Mouse (Mus musculus) lung, postnatal 0 days (tissue): ENCODE results near the gene Tubg1. TPM values are rescaled to one million over a fixed set of nuclear protein-coding genes. Genes with fewer than 3 reads are reported as not detected.
A peak's percentile ranks its signal among the peaks of the same experiment; 100 is the strongest.

Source experiments
- ATAC-seq: fragments of 200-750 bp; cut with Nextera tagmentation; 2 replicates; pipeline ENCODE4 v1.8.0; 2017; ENCODE audit warnings: moderate library complexity
- DNase-seq: peaks from one replicate; pipeline ENCODE4 v3.0.0-alpha.2; 2016; ENCODE audit warnings: low spot score
- H3K27ac ChIP-seq: fragments of 300-500 bp; sonication (generic); 2 replicates; pipeline ENCODE4 v1.5.1; 2014; ENCODE audit warnings: antibody characterized with exemption, mild to moderate bottlenecking, low read length, mixed read lengths
- H3K27me3 ChIP-seq: fragments of 300-500 bp; sonication (generic); replicated peaks from 2 replicates; pipeline ENCODE4 v1.6.1; 2014; ENCODE audit warnings: low read length, mixed read lengths; ENCODE audit not compliant: insufficient read depth
- H3K36me3 ChIP-seq: fragments of 300-500 bp; sonication (generic); 2 replicates; pipeline ENCODE4 v1.6.1; 2014; ENCODE audit warnings: low read length, mixed read lengths; ENCODE audit not compliant: insufficient read depth
- H3K4me1 ChIP-seq: fragments of 300-500 bp; sonication (generic); 2 replicates; pipeline ENCODE4 v1.6.1; 2014; ENCODE audit warnings: antibody characterized with exemption, low read depth, low read length, mixed read lengths; ENCODE audit not compliant: insufficient read depth
- H3K4me2 ChIP-seq: fragments of 300-500 bp; sonication (generic); replicated peaks from 2 replicates; pipeline ENCODE4 v1.6.1; 2014; ENCODE audit warnings: low read depth, mild to moderate bottlenecking, low read length, moderate library complexity, mixed read lengths
- H3K4me3 ChIP-seq: fragments of 300-500 bp; sonication (generic); 2 replicates; pipeline ENCODE4 v1.5.1; 2014; ENCODE audit warnings: low read depth, low read length
- H3K9ac ChIP-seq: fragments of 300-500 bp; sonication (generic); replicated peaks from 2 replicates; pipeline ENCODE4 v1.6.1; 2014; ENCODE audit warnings: low read depth, mild to moderate bottlenecking
- H3K9me3 ChIP-seq: fragments of 300-500 bp; sonication (generic); 2 replicates; pipeline ENCODE4 v1.6.1; 2016; ENCODE audit warnings: low read length, mixed read lengths
- CTCF ChIP-seq: IDR thresholded peaks from 2 replicates; pipeline ENCODE4 v1.5.1; 2016; ENCODE audit warnings: antibody characterized with exemption, mild to moderate bottlenecking
- EP300 ChIP-seq: IDR thresholded peaks from 2 replicates; pipeline ENCODE4 v1.6.1; 2016; ENCODE audit warnings: antibody characterized with exemption, mild to moderate bottlenecking, control low read depth
- WGBS: fragments of 180-500 bp; shearing (Covaris S2); extraction: QIAGEN DNeasy Blood & Tissue Kit; methylation state at CpG from one replicate; pipeline ENCODE4 v1.1.7; 2014; 5-methylcytosine and 5-hydroxymethylcytosine counted together
- polyA plus RNA-seq: library from polyadenylated mRNA; unstranded; fragments of >200 nt; fragmentation: Nextera tagmentation; extraction: Ambion mirVana; gene quantifications from 2 replicates; pipeline ENCODE4 v1.2.1, GENCODE M21; 2015

Gene Tubg1
- 25.8 TPM in 2 replicates for polyA plus RNA-seq

GRCm38 (mm10) chr11:101119761-101120544 lies at the start of gene Tubg1, which contains the start of gene Retreg3:
Gene Tubg1, plus strand, starts transcription at chr11:101119938.
Gene Retreg3, minus strand, starts transcription at chr11:101119893.
- Histone ChIP-seq H3K4me2 (peak within 1 kb of the TSS; percentile 87), H3K4me1 (peaks cover 16% of the 10 kb centered on the region; the same call in 1 of the 2 replicates), H3K27me3 (no peaks in the 10 kb centered on the region), H3K9ac (peak within 1 kb of the TSS; percentile 88), H3K9me3 (no peaks in the 10 kb centered on the region), H3K27ac (peak within 1 kb of the TSS; percentile 89), H3K36me3 (no peaks in the 10 kb centered on the region), H3K4me3 (peak within 1 kb of the TSS; percentile 80)
- DNase-seq (peak; percentile 100), ATAC-seq (peak; percentile 96)
- WGBS: 2% methylated on average over 61 of the region's 61 CpGs
- TF ChIP-seq EP300: no peak
- TF ChIP-seq CTCF: no peak

GRCm38 (mm10) chr11:101070189-101070527 lies 49.6 kb upstream of the Tubg1 start:
- peak; percentile 42 for DNase-seq
- H3K36me3 ChIP-seq: no peaks in the 10 kb centered on the region
- no peaks in the 10 kb centered on the region for H3K9me3 ChIP-seq
- peak; percentile 67 for ATAC-seq
- no peak overlapping the region for H3K27ac ChIP-seq
- peak overlapping the region; percentile 56 for H3K9ac ChIP-seq
- no peaks in the 10 kb centered on the region for H3K27me3 ChIP-seq
- TF ChIP-seq EP300: no peak
- no peak for TF ChIP-seq CTCF
- peak overlapping the region; percentile 61 for H3K4me3 ChIP-seq
- under 1% methylated on average over 23 of the region's 36 CpGs for WGBS
- H3K4me2 ChIP-seq: peak overlapping the region; percentile 99
- H3K4me1 ChIP-seq: 0 out of 2 replicates have a peak, but pooled peaks cover 3% of the 10 kb centered on the region

DNA sequence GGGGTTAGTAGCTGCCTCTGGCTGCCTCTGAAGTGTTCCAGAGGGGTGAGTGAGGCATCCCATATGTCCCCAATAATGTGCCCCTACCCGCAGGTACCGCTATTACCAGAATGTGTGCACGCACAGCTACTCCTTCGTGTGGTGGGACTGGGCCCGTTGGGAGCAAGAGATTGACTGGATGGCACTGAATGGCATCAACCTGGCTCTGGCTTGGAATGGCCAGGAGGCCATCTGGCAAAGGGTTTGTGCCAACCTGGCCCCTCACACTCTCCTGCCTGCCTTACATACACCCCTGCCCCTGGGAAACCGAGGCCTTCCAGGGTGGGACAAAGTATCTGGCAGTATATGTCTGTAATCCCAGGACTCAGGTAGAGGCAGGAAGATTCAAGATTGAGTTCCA lies 48.8 kb upstream of the Tubg1 start:
- TF ChIP-seq CTCF (no peak), EP300 (no peak)
- H3K9ac ChIP-seq: no peak overlapping the region
- H3K9me3 ChIP-seq: no peaks in the 10 kb centered on the region
- H3K36me3 ChIP-seq: no peaks in the 10 kb centered on the region
- H3K4me3 ChIP-seq: no peak overlapping the region
- no peaks in the 10 kb centered on the region for H3K27me3 ChIP-seq
- 0 out of 2 replicates have a peak, but pooled peaks cover 3% of the 10 kb centered on the region for H3K4me1 ChIP-seq
- no peak overlapping the region for H3K27ac ChIP-seq
- DNase-seq: no peak
- WGBS: 72% methylated on average over 6 of the region's 6 CpGs
- no peak overlapping the region for H3K4me2 ChIP-seq
- ATAC-seq: no peak

- no peak for TF ChIP-seq CTCF
- TF ChIP-seq EP300: no peak
- no peak overlapping the region for H3K9ac ChIP-seq
- H3K36me3 ChIP-seq: no peaks in the 10 kb centered on the region
- ATAC-seq (no peak), DNase-seq (no peak)
- H3K27me3 ChIP-seq: no peaks in the 10 kb centered on the region
- WGBS: 66% methylated on average over 14 of the region's 14 CpGs
- no peak overlapping the region for H3K4me2 ChIP-seq
- 0 out of 2 replicates have a peak, but pooled peaks cover 3% of the 10 kb centered on the region for H3K4me1 ChIP-seq
- H3K4me3 ChIP-seq: no peak overlapping the region
- no peak overlapping the region for H3K27ac ChIP-seq
- no peaks in the 10 kb centered on the region for H3K9me3 ChIP-seq
Measured at GRCm38 (mm10) chr11:101071810-101072428, 47.8 kb upstream of the Tubg1 start.

DNA sequence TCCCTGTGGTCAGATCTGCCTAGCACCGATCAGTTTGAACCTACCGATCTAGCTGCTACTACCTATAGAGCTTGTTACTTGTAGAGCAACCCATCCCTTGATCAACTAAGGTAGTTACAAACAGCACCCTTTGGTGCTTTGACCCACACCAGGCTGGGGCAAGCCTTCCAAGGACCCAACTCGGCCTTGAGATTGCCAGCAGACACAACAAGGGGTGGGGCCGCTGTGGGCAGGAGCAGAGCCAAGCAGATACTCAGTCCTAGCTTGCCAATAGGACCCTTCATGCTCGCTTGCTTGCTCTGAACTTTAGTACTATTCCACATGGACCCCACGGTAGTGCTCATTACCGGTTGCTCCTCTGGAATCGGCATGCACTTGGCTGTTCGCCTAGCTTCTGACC lies 41.6 kb upstream of the Tubg1 start, which contains the start of gene Hsd17b1:
Hsd17b1 (plus strand) TSS at position 291 of the 400 bp plus-strand sequence.
- Histone ChIP-seq H3K4me2 (no peak within 1 kb of the TSS), H3K36me3 (no peaks in the 10 kb centered on the region), H3K4me3 (no peak within 1 kb of the TSS), H3K4me1 (peaks cover 3% of the 10 kb centered on the region), H3K9ac (no peak within 1 kb of the TSS), H3K27me3 (peaks cover 15% of the 10 kb centered on the region), H3K9me3 (no peaks in the 10 kb centered on the region), H3K27ac (no peak within 1 kb of the TSS)
- DNase-seq: no peak
- no peak for ATAC-seq
- TF ChIP-seq CTCF: no peak
- TF ChIP-seq EP300: no peak
- 72% methylated on average over 9 of the region's 9 CpGs for WGBS

- no peak for ATAC-seq
- no peak overlapping the region for H3K27ac ChIP-seq
- WGBS: 4% methylated on average over 27 of the region's 27 CpGs
- no peak for TF ChIP-seq EP300
- TF ChIP-seq CTCF: no peak
- no peak overlapping the region for H3K4me2 ChIP-seq
- no peak overlapping the region for H3K4me3 ChIP-seq
- DNase-seq: no peak
- no peaks in the 10 kb centered on the region for H3K9me3 ChIP-seq
- no peaks in the 10 kb centered on the region for H3K36me3 ChIP-seq
- peaks cover 15% of the 10 kb centered on the region for H3K27me3 ChIP-seq
- peaks cover 8% of the 10 kb centered on the region for H3K4me1 ChIP-seq
- H3K9ac ChIP-seq: no peak overlapping the region
Measured at GRCm38 (mm10) chr11:101079746-101080145, 40.0 kb upstream of the Tubg1 start.
